11 mouse cellular contexts compared by ENCODE assay signal in genomic region chr9:110933850-110934437, GRCm38 (mm10). TPM values are rescaled to one million over a fixed set of nuclear protein-coding genes. Genes with fewer than 3 reads are reported as not detected.
DNase-seq lines count a peak whose midpoint lies in the region; ATAC-seq lines count a peak whose summit lies in the region.
"Had no signal": no experiment of that assay in that cellular context is flagged by ENCODE, and none has a peak within 500 bp of the region (broad histone marks: within the 10 kb centered on the region; RNA-seq: fewer than 3 reads in every experiment).

No protein-coding gene starts in this region.

- H3K4me1 ChIP-seq in embryonic facial prominence, embryonic 15.5 days: 0 out of 2 replicates have a peak, but pooled peaks cover 4% of the 10 kb centered on the region
- peaks cover 14% of the 10 kb centered on the region for H3K4me1 ChIP-seq in embryonic facial prominence, embryonic 10.5 days
- H3K4me1 ChIP-seq in neural tube, embryonic 12.5 days: peaks cover 18% of the 10 kb centered on the region

- H3K27me3 ChIP-seq in embryonic facial prominence, embryonic 15.5 days: no peaks in the 10 kb centered on the region
- no peaks in the 10 kb centered on the region for H3K27me3 ChIP-seq in embryonic facial prominence, embryonic 10.5 days (replicated peaks; ENCODE audit: low read depth, poor library complexity, severe bottlenecking)
- no peaks in the 10 kb centered on the region for H3K27me3 ChIP-seq in neural tube, embryonic 12.5 days (replicated peaks)

- no peaks in the 10 kb centered on the region for H3K36me3 ChIP-seq in embryonic facial prominence, embryonic 15.5 days
- no peaks in the 10 kb centered on the region for H3K36me3 ChIP-seq in embryonic facial prominence, embryonic 10.5 days (replicated peaks)
- H3K36me3 ChIP-seq in neural tube, embryonic 12.5 days: no peaks in the 10 kb centered on the region

- WGBS in embryonic facial prominence, embryonic 15.5 days: 75% methylated on average over 12 of the region's 12 CpGs
- WGBS in embryonic facial prominence, embryonic 10.5 days: 85% methylated on average over 12 of the region's 12 CpGs
- 64% methylated on average over 12 of the region's 12 CpGs for WGBS in neural tube, embryonic 12.5 days

- ATAC-seq in embryonic facial prominence, embryonic 15.5 days (ENCODE audit: insufficient number of reproducible peaks, low FRiP score, low TSS enrichment, low read depth): no peak
- 0 out of 2 replicates have a peak, but pooled peaks have one; percentile 22 for ATAC-seq in neural tube, embryonic 12.5 days (ENCODE audit: low FRiP score, low read depth)

- no peak overlapping the region for H3K9ac ChIP-seq in embryonic facial prominence, embryonic 15.5 days
- H3K9ac ChIP-seq in neural tube, embryonic 12.5 days: no peak overlapping the region
- H3K9ac ChIP-seq: liver, embryonic 14.5 days had no signal

- no peak overlapping the region for H3K4me2 ChIP-seq in embryonic facial prominence, embryonic 15.5 days (replicated peaks)
- no peak overlapping the region for H3K4me2 ChIP-seq in neural tube, embryonic 12.5 days (replicated peaks)

- no peaks in the 10 kb centered on the region for H3K9me3 ChIP-seq in embryonic facial prominence, embryonic 15.5 days (replicated peaks)
- H3K9me3 ChIP-seq in embryonic facial prominence, embryonic 10.5 days: no peaks in the 10 kb centered on the region
- no peaks in the 10 kb centered on the region for H3K9me3 ChIP-seq in neural tube, embryonic 12.5 days

- H3K4me3 ChIP-seq in embryonic facial prominence, embryonic 15.5 days (replicated peaks): no peak overlapping the region
- no peak overlapping the region for H3K4me3 ChIP-seq in embryonic facial prominence, embryonic 10.5 days
- H3K4me3 ChIP-seq in neural tube, embryonic 12.5 days: no peak overlapping the region

- H3K27ac ChIP-seq in embryonic facial prominence, embryonic 15.5 days (replicated peaks): peak overlapping the region; percentile 39; the same call in 1 of the 2 replicates
- no peak overlapping the region for H3K27ac ChIP-seq in embryonic facial prominence, embryonic 10.5 days (replicated peaks)
- peak overlapping the region; percentile 47 for H3K27ac ChIP-seq in neural tube, embryonic 12.5 days
- H3K27ac ChIP-seq: liver, embryonic 14.5 days had no signal

- DNase-seq in embryonic facial prominence, embryonic 10.5 days (ENCODE audit: low spot score): no peak
- no peak for DNase-seq in neural tube, embryonic 10.5 days (ENCODE audit: extremely low spot score, low spot score)
- DNase-seq in layer of hippocampus, postnatal 14 days (ENCODE audit: low spot score in 2 of 2): peak; percentile 58 to 85
- peak; percentile 7 to 23 for DNase-seq in right cerebral cortex, postnatal 36 days (ENCODE audit: low spot score in 2 of 2)
- DNase-seq in spleen, postnatal 14 days (ENCODE audit: low spot score in 2 of 2): no peak
- DNase-seq in gastrocnemius, adult 8-10 months (ENCODE audit: low spot score in 2 of 2): no peak

RNA-seq across cellular contexts. Expression of gene Tdgf1, which starts 12.0 kb away (rescaled TPM):
- 0.42 and 0.45 TPM in 2 replicates for polyA plus RNA-seq in embryonic facial prominence, embryonic 15.5 days (2015; fragmentation: Nextera tagmentation; extraction: Ambion mirVana)
- polyA plus RNA-seq in embryonic facial prominence, embryonic 10.5 days (2016; fragmentation: Nextera tagmentation; extraction: Ambion mirVana): not detected in 2 replicates
- not detected in 2 replicates for polyA plus RNA-seq in neural tube, embryonic 12.5 days (2016; fragmentation: Nextera tagmentation; extraction: Ambion mirVana)
- under 1 TPM; 0.37 to 0.57 TPM for total RNA-seq in layer of hippocampus, postnatal 14 days (2021)
- total RNA-seq in gastrocnemius, adult 8-10 months (2022): not detected
- total RNA-seq: hematopoietic stem cell, adult 5-6 weeks had no signal
- polyA plus RNA-seq: embryonic facial prominence, embryonic 11.5 days; liver, embryonic 14.5 days had no signal

RNA-seq across cellular contexts. Expression of gene Fam240a, which starts 17.3 kb away (rescaled TPM):
- not detected in 2 replicates for polyA plus RNA-seq in embryonic facial prominence, embryonic 15.5 days (2015; fragmentation: Nextera tagmentation; extraction: Ambion mirVana)
- not detected in 2 replicates for polyA plus RNA-seq in embryonic facial prominence, embryonic 10.5 days (2016; fragmentation: Nextera tagmentation; extraction: Ambion mirVana)
- polyA plus RNA-seq in neural tube, embryonic 12.5 days (2016; fragmentation: Nextera tagmentation; extraction: Ambion mirVana): not detected in 2 replicates
- not detected for total RNA-seq in layer of hippocampus, postnatal 14 days (2021)
- 1 to 10 TPM in 2 of 4 experiments, under 1 TPM in 2; 0.65 to 2.2 (median 0.90) TPM for total RNA-seq in gastrocnemius, adult 8-10 months (2022)
- total RNA-seq: hematopoietic stem cell, adult 5-6 weeks had no signal
- polyA plus RNA-seq: embryonic facial prominence, embryonic 11.5 days; liver, embryonic 14.5 days had no signal

RNA-seq across cellular contexts. Expression of gene Lrrc2, which starts 17.4 kb away (rescaled TPM):
- 0.39 and 0.59 TPM in 2 replicates for polyA plus RNA-seq in embryonic facial prominence, embryonic 15.5 days (2015; fragmentation: Nextera tagmentation; extraction: Ambion mirVana)
- polyA plus RNA-seq in embryonic facial prominence, embryonic 10.5 days (2016; fragmentation: Nextera tagmentation; extraction: Ambion mirVana): 0.14 and 0.15 TPM in 2 replicates
- 0.41 and 0.48 TPM in 2 replicates for polyA plus RNA-seq in neural tube, embryonic 12.5 days (2016; fragmentation: Nextera tagmentation; extraction: Ambion mirVana)
- 1 to 10 TPM; 2.0 to 2.6 TPM for total RNA-seq in layer of hippocampus, postnatal 14 days (2021)
- total RNA-seq in gastrocnemius, adult 8-10 months (2022): 100 to 1,000 TPM in 1 of 4 experiments, 10 to 100 TPM in 3; 84.4 to 106 (median 97.6) TPM

RNA-seq across cellular contexts. Expression of gene Tmie, which starts 54.0 kb away (rescaled TPM):
- polyA plus RNA-seq in embryonic facial prominence, embryonic 15.5 days (2015; fragmentation: Nextera tagmentation; extraction: Ambion mirVana): 5.7 and 9.1 TPM in 2 replicates
- polyA plus RNA-seq in embryonic facial prominence, embryonic 10.5 days (2016; fragmentation: Nextera tagmentation; extraction: Ambion mirVana): 0.31 and 0.60 TPM in 2 replicates
- polyA plus RNA-seq in neural tube, embryonic 12.5 days (2016; fragmentation: Nextera tagmentation; extraction: Ambion mirVana): 0.70 and 1.1 TPM in 2 replicates
- total RNA-seq in layer of hippocampus, postnatal 14 days (2021): 1 to 10 TPM; 1.8 to 2.0 TPM
- under 1 TPM; 0.41 to 0.81 (median 0.64) TPM for total RNA-seq in gastrocnemius, adult 8-10 months (2022)

RNA-seq across cellular contexts. Expression of gene Als2cl, which starts 54.3 kb away (rescaled TPM):
- 7.0 and 7.9 TPM in 2 replicates for polyA plus RNA-seq in embryonic facial prominence, embryonic 15.5 days (2015; fragmentation: Nextera tagmentation; extraction: Ambion mirVana)
- polyA plus RNA-seq in embryonic facial prominence, embryonic 10.5 days (2016; fragmentation: Nextera tagmentation; extraction: Ambion mirVana): 1.5 and 2.1 TPM in 2 replicates
- 1.00 and 1.2 TPM in 2 replicates for polyA plus RNA-seq in neural tube, embryonic 12.5 days (2016; fragmentation: Nextera tagmentation; extraction: Ambion mirVana)
- 10 to 100 TPM; 11.6 to 13.1 TPM for total RNA-seq in layer of hippocampus, postnatal 14 days (2021)
- 1 to 10 TPM; 2.6 to 3.2 (median 2.9) TPM for total RNA-seq in gastrocnemius, adult 8-10 months (2022)

Comparison
In these comparisons a context has a peak if more than half of its experiments do, and no peak if none do; other contexts are left out.
1. DNase-seq: peak in layer of hippocampus, postnatal 14 days (2 of 2) and right cerebral cortex, postnatal 36 days (2 of 2); none in embryonic facial prominence, embryonic 10.5 days (single experiment), neural tube, embryonic 10.5 days (single experiment), spleen, postnatal 14 days (0 of 2) and gastrocnemius, adult 8-10 months (0 of 2).